Mouse (Mus musculus) stomach, embryonic 15.5 days (tissue): Measurements from ENCODE around the gene Ugt2b5. TPM values are rescaled to one million over a fixed set of nuclear protein-coding genes. Genes with fewer than 3 reads are reported as not detected.
"Not testable (repeated sequence)": the region's sequence is repeated elsewhere in the genome, so short reads cannot be mapped to it uniquely, and the experiment has no call there.

Source experiments
- ATAC-seq: fragments of 200-750 bp; cut with Nextera tagmentation; 2 replicates; pipeline ENCODE4 v1.8.0; 2017; ENCODE audit warnings: low read depth, moderate number of reproducible peaks, moderate TSS enrichment; ENCODE audit not compliant: insufficient read depth, low FRiP score
- H3K27ac ChIP-seq: fragments of 300-500 bp; sonication (generic); 2 replicates; pipeline ENCODE4 v1.5.1; 2015; ENCODE audit warnings: mild to moderate bottlenecking, inconsistent platforms
- H3K27me3 ChIP-seq: fragments of 300-500 bp; sonication (generic); replicated peaks from 2 replicates; pipeline ENCODE4 v1.6.1; 2015; ENCODE audit warnings: inconsistent platforms
- H3K36me3 ChIP-seq: fragments of 300-500 bp; sonication (generic); 2 replicates; pipeline ENCODE4 v1.6.1; 2015; ENCODE audit warnings: inconsistent platforms
- H3K4me1 ChIP-seq: fragments of 300-500 bp; sonication (generic); 2 replicates; pipeline ENCODE4 v1.6.1; 2015; ENCODE audit warnings: inconsistent platforms
- H3K4me2 ChIP-seq: fragments of 300-500 bp; sonication (generic); 2 replicates; pipeline ENCODE4 v1.6.1; 2015; ENCODE audit warnings: mild to moderate bottlenecking, inconsistent platforms
- H3K4me3 ChIP-seq: fragments of 300-500 bp; sonication (generic); replicated peaks from 2 replicates; pipeline ENCODE4 v1.5.1; 2015; ENCODE audit warnings: inconsistent platforms
- H3K9ac ChIP-seq: fragments of 300-500 bp; sonication (generic); 2 replicates; pipeline ENCODE4 v1.6.1; 2015; ENCODE audit warnings: inconsistent platforms
- H3K9me3 ChIP-seq: fragments of 300-500 bp; sonication (generic); 2 replicates; pipeline ENCODE4 v1.6.1; 2016; ENCODE audit warnings: inconsistent platforms
- WGBS: fragments of 180-500 bp; shearing (Covaris S2); methylation state at CpG from one replicate; pipeline ENCODE4 v1.1.7; 2015; 5-methylcytosine and 5-hydroxymethylcytosine counted together
- polyA plus RNA-seq: library from polyadenylated mRNA; unstranded; fragments of >200 nt; fragmentation: Nextera tagmentation; extraction: Ambion mirVana; gene quantifications from 2 replicates; pipeline ENCODE4 v1.2.1, GENCODE M21; 2015

Gene Ugt2b5
- polyA plus RNA-seq: 8.6 and 11.1 TPM in 2 replicates

DNA sequence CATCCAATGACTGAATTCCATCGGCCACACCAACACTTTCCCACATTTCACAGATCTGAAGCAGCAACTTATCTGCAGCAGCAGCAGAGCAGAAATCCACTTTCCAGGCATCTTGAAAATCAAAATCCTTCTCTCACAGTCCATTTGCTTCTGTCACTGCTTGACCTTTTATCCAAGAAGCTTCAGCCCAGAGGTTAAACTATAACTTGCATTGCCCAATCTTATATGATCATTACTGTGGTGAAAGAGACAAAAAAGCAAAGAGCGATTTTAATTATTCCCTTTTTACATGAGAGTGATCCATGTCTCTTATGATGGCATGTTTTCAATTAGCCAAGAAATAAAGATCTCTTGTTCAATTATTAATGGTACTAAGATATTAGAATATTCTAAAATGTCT lies at the start of gene Ugt2b5:
Gene Ugt2b5 (minus strand): TSS at position 123 of the 400 bp plus-strand sequence.
- not testable (repeated sequence) for H3K27ac ChIP-seq, H3K27me3 ChIP-seq, H3K4me3 ChIP-seq, H3K9ac ChIP-seq, H3K36me3 ChIP-seq, H3K4me1 ChIP-seq, H3K9me3 ChIP-seq, ATAC-seq, H3K4me2 ChIP-seq
- WGBS: 76% methylated on average over 2 of the region's 2 CpGs

DNA sequence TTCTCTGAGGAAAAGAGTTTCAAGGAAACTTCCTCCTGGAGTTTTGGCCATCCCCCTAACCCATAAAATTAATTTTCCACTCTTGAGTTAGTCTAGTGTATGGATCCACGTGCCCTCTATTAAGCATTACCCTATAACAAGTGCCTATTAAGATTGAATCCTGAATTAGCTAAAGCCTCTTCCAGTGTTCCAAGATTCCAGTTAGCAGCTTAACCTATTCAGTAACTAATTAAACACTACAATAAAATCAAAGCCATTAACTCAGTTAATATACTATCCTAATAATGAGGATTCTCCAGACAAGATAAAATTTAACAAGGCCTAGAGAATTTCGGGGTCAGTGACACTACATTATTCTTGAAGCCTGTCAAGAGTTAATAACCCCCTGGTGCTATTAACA lies 35.7 kb upstream of the Ugt2b5 start:
- not testable (repeated sequence) for H3K4me3 ChIP-seq, H3K4me2 ChIP-seq, H3K27me3 ChIP-seq, H3K9me3 ChIP-seq, ATAC-seq, H3K4me1 ChIP-seq, H3K36me3 ChIP-seq, H3K9ac ChIP-seq, H3K27ac ChIP-seq
- 52% methylated on average over 2 of the region's 2 CpGs for WGBS

DNA sequence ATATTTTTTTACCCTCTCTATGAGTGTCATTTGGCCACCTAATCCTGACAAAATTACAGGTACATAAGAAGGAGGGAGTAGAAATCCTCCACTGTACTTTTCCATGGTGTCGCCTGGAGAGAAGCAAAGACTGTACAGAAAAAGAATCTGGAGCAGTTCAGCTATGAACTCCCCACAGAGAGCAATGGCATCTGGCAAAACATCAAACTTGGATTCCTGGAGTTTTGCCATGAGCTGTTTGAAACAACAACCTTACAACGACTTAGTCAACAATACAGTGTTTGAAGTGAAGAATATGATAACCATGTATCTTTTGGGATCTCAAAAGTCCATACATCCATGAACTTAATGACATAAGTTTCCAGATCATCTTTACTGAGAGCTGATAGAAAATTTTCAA lies 34.6 kb upstream of the Ugt2b5 start:
- WGBS: 76% methylated on average over 2 of the region's 2 CpGs
- Histone ChIP-seq H3K4me2 (no peak overlapping the region), H3K27me3 (no peaks in the 10 kb centered on the region), H3K4me3 (no peak overlapping the region), H3K36me3 (no peaks in the 10 kb centered on the region), H3K9ac (no peak overlapping the region), H3K27ac (no peak overlapping the region), H3K9me3 (no peaks in the 10 kb centered on the region), H3K4me1 (no peaks in the 10 kb centered on the region)
- no peak for ATAC-seq

DNA sequence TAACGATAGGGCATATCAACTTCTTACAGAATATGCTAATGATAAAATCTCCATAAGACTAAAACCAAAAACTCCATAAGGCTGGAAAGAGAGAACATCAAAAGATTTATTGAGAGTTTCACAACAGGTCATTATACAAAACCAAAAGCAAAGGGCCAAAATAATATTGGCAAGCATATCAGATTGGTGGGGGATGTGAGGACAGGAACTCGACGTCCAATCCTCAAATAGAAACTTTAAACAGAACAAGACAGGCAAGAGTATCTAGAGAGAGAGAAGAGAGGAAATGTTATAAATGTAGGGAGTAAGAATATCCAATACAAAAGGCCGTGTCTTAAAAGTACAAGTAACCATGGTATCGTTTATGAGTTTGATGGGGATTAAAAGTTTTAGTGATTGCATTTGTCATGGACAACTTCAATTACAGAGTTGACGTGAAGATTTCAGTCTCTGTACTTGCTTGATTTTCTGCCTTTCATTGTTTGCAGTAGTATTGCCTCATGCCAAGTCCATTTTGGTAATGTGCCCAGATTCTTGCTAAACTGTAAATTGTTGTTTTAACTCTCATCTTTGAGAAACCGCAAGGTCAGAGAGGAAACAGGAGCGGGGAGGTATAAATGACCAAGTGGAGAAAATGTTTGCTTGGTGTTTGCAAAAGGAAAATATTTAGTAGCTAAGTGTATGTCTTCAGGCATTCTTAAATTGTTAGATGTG lies 7.8 kb upstream of the Ugt2b5 start:
- H3K27me3 ChIP-seq: no peaks in the 10 kb centered on the region
- no peaks in the 10 kb centered on the region for H3K4me1 ChIP-seq
- no peak overlapping the region for H3K9ac ChIP-seq
- H3K36me3 ChIP-seq: no peaks in the 10 kb centered on the region
- H3K4me2 ChIP-seq: no peak overlapping the region
- H3K4me3 ChIP-seq: no peak overlapping the region
- WGBS: 61% methylated on average over 8 of the region's 8 CpGs
- H3K9me3 ChIP-seq: no peaks in the 10 kb centered on the region
- no peak overlapping the region for H3K27ac ChIP-seq
- ATAC-seq: no peak

DNA sequence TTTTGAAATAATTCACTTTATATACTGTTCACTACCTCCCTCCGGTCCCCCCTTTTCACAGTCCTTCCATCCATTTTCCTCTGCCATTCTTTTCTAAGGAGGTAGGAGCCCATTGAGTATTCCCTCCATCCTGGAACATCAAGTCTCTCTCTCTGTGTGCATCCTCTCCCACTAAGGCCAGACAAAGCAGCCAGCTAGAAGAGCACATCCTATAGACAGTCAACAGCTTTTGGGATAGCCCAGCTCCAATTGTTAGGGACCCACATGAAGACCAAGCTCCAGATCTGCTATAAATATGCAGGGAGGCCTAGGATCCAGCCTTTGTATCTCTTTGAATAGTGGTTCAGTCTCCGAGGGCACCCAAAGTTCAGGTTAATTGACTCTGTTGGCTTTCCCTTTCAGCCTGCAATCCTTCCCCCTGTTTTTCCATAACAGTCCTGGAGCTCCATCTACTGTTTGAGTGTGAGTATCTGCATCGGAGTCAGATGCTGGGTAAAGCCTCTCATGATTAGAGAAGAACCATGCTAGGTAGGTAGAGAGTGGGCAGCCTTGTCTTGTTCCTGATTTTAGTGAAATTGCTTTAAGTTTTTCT lies 2.8 kb upstream of the Ugt2b5 start:
- Histone ChIP-seq H3K36me3 (no peaks in the 10 kb centered on the region), H3K4me3 (no peak overlapping the region), H3K4me2 (no peak overlapping the region), H3K9ac (no peak overlapping the region), H3K27ac (no peak overlapping the region), H3K27me3 (no peaks in the 10 kb centered on the region), H3K9me3 (no peaks in the 10 kb centered on the region), H3K4me1 (no peaks in the 10 kb centered on the region)
- peak; percentile 71; the same call in 1 of the 2 replicates for ATAC-seq
- 32% methylated on average over 3 of the region's 3 CpGs for WGBS

DNA sequence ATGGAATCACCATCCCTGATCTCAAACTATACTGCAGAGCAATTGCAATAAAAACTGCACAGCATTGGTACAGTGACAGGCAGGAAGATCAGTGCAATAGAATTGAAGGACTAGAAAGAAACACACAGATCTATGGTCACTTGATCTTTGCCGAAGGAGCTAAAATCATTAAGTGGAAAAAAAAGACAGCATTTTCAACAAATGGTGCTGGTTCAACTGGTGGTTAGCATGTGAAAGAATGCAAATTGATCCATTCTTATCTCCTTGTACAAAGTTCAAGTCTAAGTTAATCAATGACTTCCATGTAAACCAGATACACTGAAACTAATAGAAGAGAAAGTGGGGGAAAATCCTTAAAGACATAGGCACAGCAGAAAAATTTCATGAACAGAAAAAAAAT lies 36.4 kb downstream of the Ugt2b5 start:
- not testable (repeated sequence) for H3K4me2 ChIP-seq, H3K9ac ChIP-seq, H3K27me3 ChIP-seq, H3K4me3 ChIP-seq, H3K9me3 ChIP-seq, H3K4me1 ChIP-seq, H3K36me3 ChIP-seq, H3K27ac ChIP-seq
- 47% methylated on average over 1 of the region's 1 CpGs for WGBS
- ATAC-seq: peak; percentile 35; the same call in 1 of the 2 replicates

DNA sequence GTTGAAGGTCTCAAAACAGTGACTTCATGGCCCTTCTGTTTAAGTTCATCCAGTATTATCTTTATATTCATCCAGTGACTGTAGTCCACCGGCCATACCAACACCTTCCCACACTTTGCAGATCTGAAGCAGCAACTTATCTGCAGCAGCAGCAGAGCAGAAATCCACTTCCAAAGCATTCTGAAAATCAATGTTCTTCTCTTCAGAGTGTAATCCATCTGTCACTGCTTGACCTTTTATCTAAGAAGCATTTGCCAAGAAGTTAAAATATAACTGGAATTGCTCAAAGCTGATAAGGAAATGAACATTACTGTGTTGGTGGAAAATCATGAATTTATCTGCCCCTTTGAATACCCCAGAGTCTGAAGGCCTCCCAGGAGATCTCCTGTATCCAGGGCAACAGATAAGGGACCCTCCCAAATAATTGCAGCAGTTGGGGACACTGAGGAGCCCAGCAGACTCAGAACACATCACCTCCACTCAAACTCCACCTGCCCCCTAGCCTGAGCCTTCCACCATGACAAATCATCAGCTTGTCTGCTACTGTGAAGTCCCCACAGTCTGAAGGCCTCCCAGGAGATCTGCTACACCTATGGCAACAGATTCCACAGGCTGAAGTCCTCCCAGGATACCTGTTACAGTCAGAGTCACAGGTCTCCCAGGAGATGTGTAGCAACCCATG lies 47.6 kb downstream of the Ugt2b5 start, which contains the start of gene Ugt2b36:
Gene Ugt2b36 (minus strand): TSS at position 210 of the 682 bp plus-strand sequence.
- H3K27ac ChIP-seq: no peak within 1 kb of the TSS
- no peaks in the 10 kb centered on the region for H3K9me3 ChIP-seq
- no peak within 1 kb of the TSS for H3K4me2 ChIP-seq
- H3K36me3 ChIP-seq: no peaks in the 10 kb centered on the region
- WGBS: 50% methylated on average over 1 of the region's 1 CpGs
- H3K27me3 ChIP-seq: no peaks in the 10 kb centered on the region
- no peaks in the 10 kb centered on the region for H3K4me1 ChIP-seq
- no peak within 1 kb of the TSS for H3K4me3 ChIP-seq
- no peak within 1 kb of the TSS for H3K9ac ChIP-seq
- peak; percentile 70 for ATAC-seq

DNA sequence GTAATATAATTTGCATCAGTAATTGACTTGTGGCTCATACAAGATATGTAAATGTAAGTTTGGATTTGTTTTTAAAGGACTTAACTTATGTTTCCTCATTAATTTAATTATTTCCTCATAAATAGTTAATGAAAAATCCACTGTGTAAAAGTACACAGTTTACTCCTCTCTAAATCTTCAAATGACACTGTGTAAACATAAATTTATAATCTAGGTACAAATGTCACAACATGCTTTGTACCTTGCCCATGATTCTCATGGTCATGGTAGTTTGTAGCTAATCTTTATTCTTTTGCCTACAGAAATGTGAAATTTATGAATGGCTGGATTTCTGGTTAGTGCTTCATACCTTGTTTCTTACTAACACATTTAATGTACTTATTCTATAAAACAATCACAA lies 49.0 kb downstream of the Ugt2b5 start:
- Histone ChIP-seq H3K4me2 (no peak overlapping the region), H3K27ac (no peak overlapping the region), H3K36me3 (no peaks in the 10 kb centered on the region), H3K4me1 (no peaks in the 10 kb centered on the region), H3K4me3 (no peak overlapping the region), H3K9ac (no peak overlapping the region), H3K9me3 (no peaks in the 10 kb centered on the region), H3K27me3 (no peaks in the 10 kb centered on the region)
- ATAC-seq: no peak

DNA sequence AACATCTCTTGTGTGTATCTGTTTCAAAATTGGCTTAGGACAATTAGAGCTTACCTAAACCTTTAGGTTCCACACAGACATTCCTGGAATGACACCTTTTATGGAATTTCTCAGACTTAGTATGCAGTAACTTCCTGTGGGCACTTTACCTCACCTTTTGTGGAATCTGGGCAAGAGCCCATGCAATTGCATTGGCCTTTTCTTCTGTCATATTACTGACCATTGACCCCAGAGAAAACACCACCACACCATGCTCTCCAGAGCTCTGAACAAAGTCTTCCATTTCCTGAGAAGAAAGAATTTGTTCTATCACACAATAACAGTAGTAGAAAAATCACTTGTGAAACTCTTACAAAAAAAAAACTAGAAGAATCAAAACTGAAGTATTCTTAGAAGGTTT lies 50.9 kb downstream of the Ugt2b5 start:
- no peak overlapping the region for H3K9ac ChIP-seq
- no peak overlapping the region for H3K27ac ChIP-seq
- no peak for ATAC-seq
- no peak overlapping the region for H3K4me2 ChIP-seq
- no peaks in the 10 kb centered on the region for H3K27me3 ChIP-seq
- no peaks in the 10 kb centered on the region for H3K36me3 ChIP-seq
- no peaks in the 10 kb centered on the region for H3K9me3 ChIP-seq
- no peaks in the 10 kb centered on the region for H3K4me1 ChIP-seq
- H3K4me3 ChIP-seq: no peak overlapping the region

DNA sequence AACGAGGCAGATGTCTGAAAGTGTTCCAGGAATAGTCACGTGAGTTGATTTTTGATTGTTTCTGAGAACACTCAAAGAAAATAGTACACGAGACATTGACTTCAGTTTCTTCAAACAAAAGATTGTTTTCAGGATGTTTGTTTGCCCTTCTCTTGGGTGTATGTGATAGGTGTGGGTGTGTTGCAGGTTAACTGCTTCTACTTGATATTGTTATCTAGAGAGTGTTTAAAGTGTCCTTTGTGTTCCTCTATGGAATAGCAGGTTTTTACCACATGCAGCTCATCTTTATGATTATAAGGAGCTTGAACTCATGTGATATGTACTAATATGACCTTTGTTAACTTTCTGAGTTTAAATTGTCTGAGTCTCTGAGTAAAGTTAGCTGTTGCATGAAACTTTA lies 53.8 kb downstream of the Ugt2b5 start:
- no peaks in the 10 kb centered on the region for H3K9me3 ChIP-seq
- no peaks in the 10 kb centered on the region for H3K4me1 ChIP-seq
- WGBS: 68% methylated on average over 3 of the region's 3 CpGs
- no peak overlapping the region for H3K27ac ChIP-seq
- H3K9ac ChIP-seq: no peak overlapping the region
- no peaks in the 10 kb centered on the region for H3K36me3 ChIP-seq
- H3K4me2 ChIP-seq: no peak overlapping the region
- ATAC-seq: no peak
- no peaks in the 10 kb centered on the region for H3K27me3 ChIP-seq
- H3K4me3 ChIP-seq: no peak overlapping the region
